Mouse (Mus musculus): ENCODE measurements around the gene Irs1. TPM values are rescaled to one million over a fixed set of nuclear protein-coding genes. Genes with fewer than 3 reads are reported as not detected.

Irs1 gene
- total and polyA plus RNA-seq, 3 experiments, result not detected

GRCm38 (mm10) chr1:82189516-82189915 lies 101.7 kb downstream of the Irs1 start:
- Histone ChIP-seq H3K79me2 (ENCODE audit: control insufficient read depth, insufficient read depth, low read length, poor library complexity) (no peaks in the 10 kb centered on the region), H3K36me3 (ENCODE audit: control insufficient read depth in 1 of 2, insufficient read depth in 2 of 2, low read length in 2 of 2) (no peaks in the 10 kb centered on the region), H3K9ac (ENCODE audit: control insufficient read depth, low read depth, low read length, poor library complexity, severe bottlenecking) (no peak overlapping the region), H3K4me1 (ENCODE audit: control insufficient read depth in 1 of 2, insufficient read depth in 2 of 2, low read length in 2 of 2) (no peaks in the 10 kb centered on the region), H3K4me3 (ENCODE audit: control insufficient read depth in 1 of 2, insufficient read depth in 1 of 2, low read depth in 2 of 2, low read length in 2 of 2) (no peak overlapping the region), H3K27ac (ENCODE audit: control insufficient read depth, low read depth, low read length) (no peak overlapping the region), H3K27me3 (ENCODE audit: control insufficient read depth in 1 of 2, insufficient read depth in 2 of 2, low read length in 2 of 2) (no peaks in the 10 kb centered on the region), H3K9me3 (replicated peaks; ENCODE audit: insufficient read depth, low read length) (no peaks in the 10 kb centered on the region)
- TF ChIP-seq TAL1 (IDR thresholded peaks at IDR 0.05; ENCODE audit: low read length) (no peak), ZMIZ1 (IDR thresholded peaks at IDR 0.05; ENCODE audit: low read depth, low read length) (no peak), TCF12 (IDR thresholded peaks at IDR 0.05; ENCODE audit: low read depth, low read length) (no peak), ZC3H11A (IDR thresholded peaks at IDR 0.05; ENCODE audit: low read depth, low read length) (no peak), UBTF (IDR thresholded peaks at IDR 0.05; ENCODE audit: borderline replicate concordance, insufficient read depth, low read depth, low read length) (no peak), SMC3 (IDR thresholded peaks at IDR 0.05; ENCODE audit: low read depth, low read length) (no peak), POLR2A (IDR thresholded peaks at IDR 0.05; ENCODE audit: control insufficient read depth in 1 of 2, insufficient read depth in 1 of 2, low read depth in 1 of 2, low read length in 2 of 2, poor library complexity in 1 of 2) (no peak)
- DNase-seq (ENCODE audit: low read depth, low spot score), result no peak

GRCm38 (mm10) chr1:82188549-82189231 lies 102.5 kb downstream of the Irs1 start:
- no peak for DNase-seq (ENCODE audit: low read depth, low spot score)
- Histone ChIP-seq H3K4me1 (ENCODE audit: control insufficient read depth in 1 of 2, insufficient read depth in 2 of 2, low read length in 2 of 2) (no peaks in the 10 kb centered on the region), H3K9ac (ENCODE audit: control insufficient read depth, low read depth, low read length, poor library complexity, severe bottlenecking) (no peak overlapping the region), H3K79me2 (ENCODE audit: control insufficient read depth, insufficient read depth, low read length, poor library complexity) (no peaks in the 10 kb centered on the region), H3K4me3 (ENCODE audit: control insufficient read depth in 1 of 2, insufficient read depth in 1 of 2, low read depth in 2 of 2, low read length in 2 of 2) (no peak overlapping the region), H3K36me3 (ENCODE audit: control insufficient read depth in 1 of 2, insufficient read depth in 2 of 2, low read length in 2 of 2) (no peaks in the 10 kb centered on the region), H3K27me3 (ENCODE audit: control insufficient read depth in 1 of 2, insufficient read depth in 2 of 2, low read length in 2 of 2) (no peaks in the 10 kb centered on the region), H3K9me3 (replicated peaks; ENCODE audit: insufficient read depth, low read length) (no peaks in the 10 kb centered on the region), H3K27ac (ENCODE audit: control insufficient read depth, low read depth, low read length) (no peak overlapping the region)
- TF ChIP-seq USF2 (IDR thresholded peaks at IDR 0.05; ENCODE audit: borderline replicate concordance in 1 of 2, insufficient read depth in 1 of 2, low read depth in 1 of 2, low read length in 2 of 2), result no peak
- TF ChIP-seq MEF2A (IDR thresholded peaks at IDR 0.05; ENCODE audit: extremely low read depth, insufficient replicate concordance, low read depth, low read length, poor library complexity, severe bottlenecking), result no peak
- TF ChIP-seq ZMIZ1 (IDR thresholded peaks at IDR 0.05; ENCODE audit: low read depth, low read length), result no peak
- no peak for TF ChIP-seq BHLHE40 (IDR thresholded peaks at IDR 0.05; ENCODE audit: borderline replicate concordance, low read depth, low read length)
- TF ChIP-seq SMC3 (IDR thresholded peaks at IDR 0.05; ENCODE audit: low read depth, low read length), result no peak

DNA sequence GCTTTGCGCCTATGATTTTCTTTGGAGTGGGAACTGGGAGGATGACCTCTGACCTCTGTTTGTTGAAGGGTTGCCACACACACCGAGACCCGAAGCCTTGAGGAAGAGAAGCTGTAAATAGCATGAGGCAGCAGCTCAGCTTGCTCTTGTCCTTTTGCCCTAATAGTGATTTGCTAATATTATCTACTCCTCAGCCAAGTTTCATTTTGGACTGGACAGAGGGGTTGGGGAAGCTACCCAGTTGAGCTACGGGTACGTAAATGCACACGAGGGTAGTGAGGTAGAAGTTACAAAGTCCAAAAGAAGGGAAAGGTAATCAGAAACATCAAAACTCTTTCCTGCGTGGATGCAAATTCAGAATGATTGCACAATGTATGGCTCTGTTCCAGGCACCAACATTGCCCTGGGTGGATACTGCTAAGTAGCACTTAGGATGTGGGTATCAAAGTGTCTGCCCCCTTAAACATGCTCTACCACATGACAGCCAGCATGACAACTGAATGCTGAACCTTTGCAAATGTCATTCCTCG lies 107.2 kb downstream of the Irs1 start:
- Histone ChIP-seq H3K4me3 (ENCODE audit: control insufficient read depth in 1 of 2, insufficient read depth in 1 of 2, low read depth in 2 of 2, low read length in 2 of 2) (no peak overlapping the region), H3K27ac (ENCODE audit: control insufficient read depth, low read depth, low read length) (no peak overlapping the region), H3K4me1 (ENCODE audit: control insufficient read depth in 1 of 2, insufficient read depth in 2 of 2, low read length in 2 of 2) (no peaks in the 10 kb centered on the region), H3K36me3 (ENCODE audit: control insufficient read depth in 1 of 2, insufficient read depth in 2 of 2, low read length in 2 of 2) (no peaks in the 10 kb centered on the region), H3K27me3 (ENCODE audit: control insufficient read depth in 1 of 2, insufficient read depth in 2 of 2, low read length in 2 of 2) (no peaks in the 10 kb centered on the region), H3K9me3 (replicated peaks; ENCODE audit: insufficient read depth, low read length) (no peaks in the 10 kb centered on the region), H3K79me2 (ENCODE audit: control insufficient read depth, insufficient read depth, low read length, poor library complexity) (no peaks in the 10 kb centered on the region), H3K9ac (ENCODE audit: control insufficient read depth, low read depth, low read length, poor library complexity, severe bottlenecking) (no peak overlapping the region)
- TF ChIP-seq MEF2A (IDR thresholded peaks at IDR 0.05; ENCODE audit: extremely low read depth, insufficient replicate concordance, low read depth, low read length, poor library complexity, severe bottlenecking) (no peak), CTCF (IDR thresholded peaks at IDR 0.05 in 2 of 3, conservative IDR thresholded peaks at IDR 0.05 in 1 of 3; ENCODE audit: control insufficient read depth in 1 of 3, insufficient read depth in 1 of 3, low read depth in 2 of 3, low read length in 3 of 3, poor library complexity in 1 of 3, severe bottlenecking in 1 of 3) (no peak), CHD1 (IDR thresholded peaks at IDR 0.05; ENCODE audit: low read depth, low read length) (no peak), KAT2A (conservative IDR thresholded peaks at IDR 0.05; ENCODE audit: low read depth, low read length) (no peak), POLR2AphosphoS2 (IDR thresholded peaks at IDR 0.05; ENCODE audit: low read length) (no peak), E2F4 (IDR thresholded peaks at IDR 0.05; ENCODE audit: borderline replicate concordance, low read depth, low read length) (no peak)
- no peak for DNase-seq (ENCODE audit: low read depth, low spot score)

All from MEL (cell line).